Mouse (Mus musculus) left cerebral cortex, postnatal 36 days (tissue): ENCODE measurements around the gene Scube2. TPM values are rescaled to one million over a fixed set of nuclear protein-coding genes. Genes with fewer than 3 reads are reported as not detected.

Experiments
- DNase-seq, 2 experiments: peaks; one replicate each; pipeline ENCODE4 v3.0.0; 2021 to 2022; ENCODE audit warnings: low spot score in 2 of 2, mixed read lengths in 1 of 2
- intact Hi-C: fragments of 180-260 bp; cut with DNase I; formaldehyde crosslinking; loops from one replicate; pipeline ENCODE4 v1.15.1; 2025
- total RNA-seq, 2 experiments: library from RNA; stranded (reverse); gene quantifications; 2 replicates each; pipeline ENCODE4 v1.2.3; 2021

Gene Scube2
- total RNA-seq, 2 experiments from 2014 or later, result 0.94 to 1.2 TPM

GRCm38 (mm10) chr7:109859354-109859753, 6.1 kb downstream of the Scube2 start:
- intact Hi-C loops, result no loop called here
- no peak for DNase-seq

DNA sequence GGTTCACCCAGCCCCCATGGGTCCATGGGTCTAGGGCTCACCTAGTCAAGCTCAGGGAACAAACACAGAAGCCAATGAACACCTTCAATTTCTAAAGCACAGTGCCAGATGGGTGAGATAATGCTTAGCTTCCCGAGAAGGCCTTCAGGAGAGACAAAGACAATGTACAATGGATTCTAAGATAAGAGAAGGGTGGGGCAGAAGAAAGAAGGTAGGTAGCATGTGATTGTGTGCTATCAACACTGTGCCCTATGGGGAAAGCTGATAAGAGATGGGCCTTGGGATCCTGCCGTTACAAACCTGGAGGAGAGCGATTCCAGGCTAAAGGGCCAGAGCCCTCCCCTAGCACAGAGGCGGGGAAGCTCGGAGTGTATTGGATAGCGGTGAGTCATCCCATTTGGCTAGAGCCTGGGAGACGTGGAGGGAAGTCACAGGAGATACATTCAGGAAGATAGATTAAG, 12.7 kb downstream of the Scube2 start:
- intact Hi-C loops, result no loop called here
- DNase-seq, result peak in 1 of 2 experiments; percentile 26

DNA sequence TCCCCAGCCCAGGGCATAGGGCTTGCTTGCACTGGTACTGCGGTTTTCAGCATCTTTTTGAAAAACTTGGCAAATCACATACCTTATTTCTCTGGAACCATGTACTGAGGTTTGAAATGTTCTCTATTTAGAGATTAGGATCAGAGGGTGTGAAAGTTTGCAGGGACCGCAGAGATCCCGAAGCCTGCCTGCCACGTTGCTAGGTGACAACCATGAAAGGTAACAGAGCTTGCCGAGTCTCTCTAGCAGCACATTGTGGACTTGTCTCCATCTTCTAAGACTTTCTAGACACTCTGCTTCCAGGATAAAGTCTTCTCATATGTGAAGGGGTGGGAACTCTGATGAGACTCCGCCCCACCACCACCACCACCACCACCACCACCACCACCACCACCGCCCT, 13.5 kb downstream of the Scube2 start:
- peak in 1 of 2 experiments; percentile 20 for DNase-seq
- intact Hi-C loops, result no loop called here

GRCm38 (mm10) chr7:109850531-109850930, 14.9 kb downstream of the Scube2 start:
- intact Hi-C loops, result no loop called here
- DNase-seq, result no peak

DNA sequence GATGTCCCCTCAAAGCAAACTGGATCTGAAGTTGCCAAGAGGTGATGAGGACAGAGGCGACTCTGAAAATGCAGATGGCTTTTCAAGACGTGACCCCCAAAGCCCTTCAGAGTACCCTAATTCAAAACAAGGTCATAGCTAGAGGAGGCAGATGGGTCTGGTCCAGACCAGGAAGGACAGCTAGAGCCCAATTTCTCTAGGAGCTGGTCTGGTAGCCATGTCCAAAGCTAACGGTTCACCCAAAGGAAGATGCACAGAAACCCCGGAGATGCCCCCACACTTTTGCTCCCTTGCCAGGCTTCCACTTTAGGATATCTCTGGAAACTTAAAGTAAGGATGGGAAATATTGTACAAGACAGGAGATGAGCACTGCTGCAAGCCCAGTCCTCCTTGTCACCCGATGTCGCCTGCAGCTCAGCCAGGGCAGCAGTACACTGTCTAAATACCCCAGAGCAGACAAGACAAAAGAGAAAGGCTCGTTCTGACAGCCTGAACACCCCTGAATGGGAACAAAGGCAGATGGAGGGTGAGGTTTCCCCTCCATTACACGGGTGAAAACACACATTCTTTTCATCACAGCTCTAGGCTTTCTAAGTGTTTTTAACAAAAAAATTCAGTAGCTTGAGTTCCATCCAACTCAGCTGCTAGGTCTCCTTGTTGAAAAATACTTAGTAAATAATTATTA, 15.6 kb downstream of the Scube2 start:
- intact Hi-C loops, result no loop called here
- DNase-seq, result no peak

DNA sequence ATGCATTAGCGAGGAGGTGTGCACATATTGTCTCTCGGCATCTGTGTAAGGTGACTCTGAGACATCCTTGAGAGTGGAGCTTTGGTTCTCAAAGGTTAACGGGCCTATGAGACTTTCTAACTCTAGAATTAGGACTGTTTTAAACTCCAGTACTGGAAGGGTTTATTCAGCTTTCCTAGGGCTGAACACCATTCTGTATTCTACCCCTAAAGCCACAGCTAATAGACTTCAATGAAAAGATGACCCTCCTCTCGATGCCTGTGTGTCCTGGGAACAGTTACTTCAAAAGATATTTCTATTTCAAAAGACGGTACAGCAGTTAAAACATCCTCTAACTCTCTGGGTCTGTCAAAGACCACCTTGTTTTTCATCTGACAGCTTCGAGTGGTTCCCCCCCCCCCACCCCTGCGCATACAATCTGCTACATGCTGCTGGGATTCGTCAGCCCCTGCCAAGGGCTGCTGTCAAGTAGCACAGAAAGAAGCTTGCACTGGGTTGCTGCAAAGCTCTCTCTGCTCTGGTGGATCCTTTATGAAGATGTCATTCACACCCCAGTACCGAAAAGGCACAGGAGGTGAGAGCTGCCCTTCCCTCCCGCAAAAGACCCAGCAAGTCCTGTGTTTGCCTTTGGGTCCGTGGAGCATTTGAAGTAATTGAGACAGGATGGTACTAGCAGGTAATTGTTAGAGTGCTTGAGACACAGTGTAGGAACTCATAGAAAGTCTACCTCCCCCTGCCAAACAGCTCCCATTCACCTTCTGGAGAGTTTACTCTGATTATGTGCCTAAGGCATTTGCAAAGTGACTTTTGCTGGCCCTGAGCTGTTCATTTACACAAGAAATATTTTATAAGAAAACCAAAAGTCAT, 16.4 kb downstream of the Scube2 start:
- no peak for DNase-seq
- intact Hi-C loops, result no loop called here

DNA sequence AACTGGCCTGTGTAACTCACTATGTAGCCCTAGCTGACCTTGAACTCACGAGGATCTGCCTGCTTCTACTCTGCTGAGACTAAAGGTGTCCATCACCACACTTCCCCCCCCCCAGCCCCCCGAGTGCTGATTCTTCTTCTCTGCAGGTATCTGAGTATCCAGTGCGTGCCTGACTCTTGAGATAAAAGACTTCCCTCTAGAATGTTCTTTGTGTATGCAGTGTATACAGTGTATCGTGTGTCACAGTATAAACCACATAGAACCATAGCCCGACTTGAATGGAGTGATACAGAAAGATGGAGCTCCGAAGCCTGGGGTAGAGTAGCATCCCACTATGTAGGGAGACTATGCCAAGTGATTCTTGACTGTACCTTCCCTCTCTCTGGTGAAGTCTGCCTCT, 21.4 kb downstream of the Scube2 start:
- intact Hi-C loops, result no loop called here
- no peak for DNase-seq

DNA sequence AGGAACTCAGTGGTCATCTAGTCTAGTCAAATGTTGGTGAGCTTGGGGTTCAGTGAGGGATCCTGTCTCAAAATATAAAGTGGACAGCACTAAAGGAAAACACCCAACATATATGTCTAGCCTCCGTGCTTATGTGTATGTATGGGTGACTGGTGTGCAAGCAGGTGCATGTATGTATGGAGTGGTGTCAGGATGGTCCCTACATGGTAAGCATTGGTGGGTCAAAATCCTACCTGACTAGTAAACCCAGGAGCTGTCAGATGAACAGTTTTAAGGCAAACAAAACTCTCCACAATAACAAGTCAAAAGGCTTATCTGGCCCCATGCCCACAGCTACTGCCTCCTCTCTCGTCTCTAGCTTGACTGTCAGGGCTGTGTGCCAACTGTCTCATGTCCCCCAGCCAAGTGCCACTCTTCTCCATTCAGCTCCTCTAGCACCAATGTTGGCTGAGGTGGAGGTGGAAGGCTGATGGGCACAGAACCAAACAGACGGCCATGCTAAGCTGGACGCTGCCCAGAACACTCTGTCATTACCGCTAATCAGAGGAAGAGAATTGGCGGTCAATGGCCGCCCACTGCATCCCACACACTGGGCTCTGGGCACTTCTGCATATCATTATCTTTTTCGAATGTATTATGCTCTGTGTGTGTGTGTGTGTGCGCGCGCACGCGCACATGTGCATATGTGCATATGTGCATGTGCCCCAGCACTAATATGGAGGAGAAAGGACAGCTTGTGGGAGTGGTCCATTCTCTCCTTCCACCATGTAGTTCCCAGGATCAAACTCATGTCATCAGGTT, 23.7 kb downstream of the Scube2 start:
- no peak for DNase-seq
- intact Hi-C loops, result no loop called here

GRCm38 (mm10) chr7:109841031-109841430, 24.4 kb downstream of the Scube2 start:
- no peak for DNase-seq
- intact Hi-C loops, result no loop called here

DNA sequence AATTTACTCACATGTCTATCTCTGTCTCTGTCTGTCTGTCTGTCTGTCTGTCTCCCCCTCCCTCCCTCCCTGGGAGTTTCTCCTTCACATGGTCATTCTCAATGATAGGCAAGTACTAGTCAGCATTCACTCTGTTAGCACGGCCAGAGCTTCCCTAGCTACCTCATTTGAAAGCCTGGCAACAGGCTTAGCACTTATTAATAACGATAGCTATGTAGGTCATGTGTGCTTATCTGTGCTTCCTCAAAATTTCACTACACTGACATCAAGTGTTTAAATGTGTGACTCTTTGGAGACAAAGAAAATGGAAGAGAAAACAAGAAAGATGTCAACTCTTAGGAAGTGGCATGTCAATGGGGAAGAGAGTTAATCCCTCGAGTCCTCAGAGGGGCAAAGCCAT, 26.9 kb downstream of the Scube2 start:
- intact Hi-C loops, result loop anchor here (5.0 kb wide), 1 partner anchor 36 kb away; no protein-coding TSS in a partner anchor
- DNase-seq, result no peak

DNA sequence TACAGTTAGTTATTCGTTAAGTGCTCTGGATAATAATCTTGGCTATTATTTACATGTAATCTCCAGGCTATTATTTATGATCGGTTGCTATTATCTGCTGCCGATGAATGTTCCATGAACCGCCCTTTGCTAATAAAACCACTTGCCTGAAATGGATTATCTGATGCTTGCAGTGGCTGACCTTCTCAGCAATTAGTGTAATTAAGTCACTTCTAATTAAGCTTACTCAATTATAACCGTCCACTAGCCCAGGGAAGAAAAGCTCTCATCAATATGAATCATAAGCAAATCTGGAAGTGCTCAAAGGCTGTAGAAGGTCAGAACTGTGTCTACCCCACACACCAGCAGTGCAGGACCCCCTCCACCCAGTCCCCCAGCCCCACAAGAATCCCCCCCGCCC, 27.8 kb downstream of the Scube2 start:
- intact Hi-C loops, result loop anchor here (5.0 kb wide), 1 partner anchor 35 kb away; no protein-coding TSS in a partner anchor
- no peak for DNase-seq

GRCm38 (mm10) chr7:109834894-109835293, 30.6 kb downstream of the Scube2 start:
- DNase-seq, result no peak
- intact Hi-C loops, result loop anchor here (5.0 kb wide), 1 partner anchor 33 kb away; no protein-coding TSS in a partner anchor

DNA sequence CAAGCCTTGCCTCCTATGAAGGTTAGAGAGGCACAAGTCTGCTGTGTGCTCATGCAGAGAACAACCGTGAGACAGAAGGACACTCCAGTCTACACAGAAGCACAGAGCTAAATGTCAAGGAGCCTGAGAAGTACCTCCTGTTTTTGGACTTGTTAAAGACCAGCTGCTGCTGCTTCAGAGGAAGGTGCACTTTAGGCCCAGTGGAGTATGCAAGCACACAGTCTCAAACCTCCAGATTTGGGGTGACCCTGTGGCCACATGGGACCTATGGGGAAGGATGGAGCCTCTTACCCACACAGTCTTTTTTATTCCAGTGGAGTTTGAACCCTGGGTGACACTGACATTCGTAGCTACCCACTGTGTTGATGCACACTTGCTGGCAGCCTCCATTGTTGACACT, 34.1 kb downstream of the Scube2 start:
- intact Hi-C loops, result no loop called here
- no peak for DNase-seq

DNA sequence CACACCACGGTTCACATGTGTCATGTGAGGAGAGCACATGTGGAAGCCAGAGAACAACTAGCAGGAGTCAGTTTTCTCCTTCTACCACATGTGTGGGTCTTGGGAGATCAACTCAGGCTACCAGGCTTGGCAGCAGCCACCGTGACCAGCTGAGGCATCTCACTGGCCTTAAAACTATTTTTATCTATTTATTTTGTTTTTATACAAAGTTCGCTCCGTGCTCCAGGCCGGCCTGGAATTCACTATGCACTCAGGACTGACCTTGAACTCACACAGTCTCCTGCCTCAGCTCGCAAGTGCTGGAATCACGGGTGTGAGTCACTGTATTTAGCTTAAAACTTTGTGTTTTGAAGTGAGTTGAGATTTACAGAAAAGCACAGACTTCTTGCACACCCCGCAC, 38.6 kb downstream of the Scube2 start:
- DNase-seq, result no peak
- intact Hi-C loops, result no loop called here

DNA sequence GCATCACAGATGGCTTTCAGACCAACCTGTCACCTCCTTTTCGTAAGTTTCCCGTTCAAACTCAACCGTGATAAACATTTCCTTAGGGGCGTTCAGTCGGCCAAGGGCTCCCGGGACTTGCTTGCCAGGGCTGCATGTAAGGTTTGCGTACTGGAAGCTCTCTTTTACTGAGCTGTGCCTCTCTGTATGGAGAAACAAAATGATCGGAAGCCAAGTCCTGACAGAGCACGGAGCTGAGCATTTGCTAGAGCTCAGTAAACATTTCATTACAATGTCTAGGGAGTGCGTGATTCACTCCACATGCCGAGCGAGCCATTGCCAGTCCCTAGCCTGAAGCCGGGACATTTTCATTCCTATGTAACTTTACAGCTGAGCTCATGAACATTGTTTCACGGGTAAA, 40.2 kb downstream of the Scube2 start:
- intact Hi-C loops, result no loop called here
- no peak for DNase-seq

- DNase-seq, result no peak
Observed at GRCm38 (mm10) chr7:109818600-109818999, 46.9 kb downstream of the Scube2 start.

DNA sequence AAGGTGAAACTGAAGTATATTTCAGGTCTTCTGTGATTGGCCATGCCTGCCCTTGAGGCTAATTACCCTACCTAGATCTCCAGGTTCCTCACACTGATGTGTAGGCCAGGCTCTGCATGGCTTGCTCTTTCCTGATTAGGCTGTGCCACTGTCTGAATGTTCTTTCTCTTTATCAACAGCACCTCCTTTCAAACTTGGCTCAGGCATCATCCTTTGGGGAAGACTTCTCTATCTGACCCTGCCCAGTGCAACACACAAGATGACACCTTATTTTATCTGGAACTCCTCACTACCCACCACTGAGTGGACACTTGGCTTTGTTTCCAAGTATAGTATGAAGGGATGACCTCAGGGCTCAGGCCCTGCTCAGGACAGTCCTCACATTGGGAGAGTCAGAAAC, 47.5 kb downstream of the Scube2 start:
- intact Hi-C loops, result no loop called here
- no peak for DNase-seq

More at GRCm38 (mm10) chr7:109818600-109818999, 46.9 kb downstream of the Scube2 start:
- intact Hi-C loops, result no loop called here

DNA sequence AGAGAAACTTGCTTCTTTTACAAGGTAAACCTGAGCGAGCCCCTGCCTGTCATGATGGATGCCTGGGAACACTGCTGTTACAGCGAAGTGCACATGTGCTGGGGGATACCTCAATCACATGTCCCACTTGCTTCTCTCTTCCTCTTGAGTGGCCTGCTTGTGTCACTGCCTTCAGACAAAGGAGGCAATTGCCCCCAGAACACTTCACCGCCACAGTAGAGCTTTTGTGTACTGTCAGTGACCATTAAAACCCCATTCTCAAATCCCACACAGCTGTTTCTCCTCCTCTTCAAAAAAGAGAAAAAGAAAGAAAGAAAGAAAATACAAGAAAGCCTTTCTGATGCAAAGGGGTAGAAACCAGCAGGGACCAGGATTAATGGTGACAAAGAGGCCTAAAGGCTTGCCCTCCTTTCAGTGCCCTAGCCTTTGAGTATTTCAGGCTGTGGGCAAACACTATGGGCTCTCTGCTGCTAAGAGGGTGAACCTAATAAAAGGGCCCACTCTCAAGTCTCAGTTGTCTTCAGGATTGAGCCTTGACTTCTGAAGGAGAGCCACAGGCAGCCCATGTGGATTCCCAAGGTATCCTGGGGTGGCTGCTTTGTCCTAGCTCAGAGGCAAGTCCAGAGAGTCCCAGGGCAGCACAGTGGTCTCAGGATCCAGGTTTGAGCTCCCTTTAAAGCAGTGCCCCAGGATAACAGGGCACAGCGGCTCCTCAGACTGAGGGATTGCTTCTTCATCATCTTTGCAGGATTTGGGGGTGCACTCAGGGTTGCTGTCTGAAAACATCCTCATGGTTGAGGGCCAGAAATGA, 51.9 kb downstream of the Scube2 start:
- DNase-seq, result no peak
- intact Hi-C loops, result no loop called here
